Mouse (Mus musculus) duodenum, adult 2 months (tissue): Measurements from ENCODE around the gene Spata2. TPM values are rescaled to one million over a fixed set of nuclear protein-coding genes. Genes with fewer than 3 reads are reported as not detected.

Source experiments
- polyA plus RNA-seq: library from polyadenylated mRNA; depleted of rRNA; stranded (reverse); fragments of >200 nt; gene quantifications from 2 replicates; pipeline ENCODE4 v1.2.3, GENCODE M21; 2012; ENCODE audit warnings: low replicate concordance; rRNA removed

Gene Spata2
- polyA plus RNA-seq = 37.5 and 44.1 TPM in 2 replicates

GRCm38 (mm10) chr2:167492713-167493636 is at the start of gene Spata2:
Gene Spata2 (minus strand): TSS chr2:167492887.

GRCm38 (mm10) chr2:167537476-167538297 is 45.0 kb upstream of the Spata2 start, which contains the start of gene Snai1:
Gene Snai1 (plus strand): TSS chr2:167538195.

GRCm38 (mm10) chr2:167491757-167492708 is 654 bp downstream of the Spata2 start, which contains the start of gene Rnf114:
Gene Rnf114 (plus strand): TSS chr2:167492645.

Other genes starting within 250 kb of the Spata2 start
- gene B4galt5, start 143.7 kb downstream of the Spata2 start, polyA plus RNA-seq = 28.0 and 57.3 TPM in 2 replicates
- gene Slc9a8, start 71.2 kb downstream of the Spata2 start, polyA plus RNA-seq = 30.6 and 35.2 TPM in 2 replicates
- gene Rnf114, start 242 bp downstream of the Spata2 start, polyA plus RNA-seq = 62.9 and 102 TPM in 2 replicates
- 14.7 and 15.1 TPM in 2 replicates for gene Snai1, start 45.3 kb upstream of the Spata2 start, polyA plus RNA-seq
- gene Ube2v1, start 139.2 kb upstream of the Spata2 start, polyA plus RNA-seq = 81.3 and 134 TPM in 2 replicates
- 30.0 TPM in 1 of 2 replicates, not detected in the other for gene Gm20431, start 168.6 kb upstream of the Spata2 start, polyA plus RNA-seq
- 202 and 820 TPM in 2 replicates for gene Cebpb, start 196.0 kb upstream of the Spata2 start, polyA plus RNA-seq
- 31.3 and 75.1 TPM in 2 replicates for gene Tmem189, start 196.9 kb upstream of the Spata2 start, polyA plus RNA-seq